Mouse (Mus musculus) limb, embryonic 11.5 days (tissue): Measurements from ENCODE around the gene Cd300ld2. TPM values are rescaled to one million over a fixed set of nuclear protein-coding genes. Genes with fewer than 3 reads are reported as not detected.
"Not testable (repeated sequence)": the region's sequence is repeated elsewhere in the genome, so short reads cannot be mapped to it uniquely, and the experiment has no call there.

ENCODE experiments used
- ATAC-seq: fragments of 200-750 bp; cut with Nextera tagmentation; 2 replicates; pipeline ENCODE4 v1.8.0; 2017; ENCODE audit warnings: low read depth; ENCODE audit not compliant: insufficient number of reproducible peaks, low FRiP score, low TSS enrichment
- DNase-seq: peaks from one replicate; pipeline ENCODE4 v3.0.0-alpha.2; 2015; ENCODE audit warnings: low spot score
- H3K27ac ChIP-seq: fragments of 300-500 bp; sonication (generic); replicated peaks from 2 replicates; pipeline ENCODE4 v1.5.1; 2014; ENCODE audit warnings: low read depth, mild to moderate bottlenecking, low read length
- H3K27me3 ChIP-seq: fragments of 300-500 bp; sonication (generic); 2 replicates; pipeline ENCODE4 v1.6.1; 2014; ENCODE audit warnings: mild to moderate bottlenecking, low read length, mixed read lengths; ENCODE audit not compliant: control insufficient read depth, insufficient read depth
- H3K36me3 ChIP-seq: fragments of 300-500 bp; sonication (generic); 2 replicates; pipeline ENCODE4 v1.6.1; 2014; ENCODE audit warnings: mild to moderate bottlenecking, low read length, moderate library complexity, mixed read lengths; ENCODE audit not compliant: control insufficient read depth, insufficient read depth
- H3K4me1 ChIP-seq: fragments of 300-500 bp; sonication (generic); 2 replicates; pipeline ENCODE4 v1.6.1; 2014; ENCODE audit warnings: low read length, mixed read lengths; ENCODE audit not compliant: control insufficient read depth, insufficient read depth
- H3K4me2 ChIP-seq: fragments of 300-500 bp; sonication (generic); 2 replicates; pipeline ENCODE4 v1.6.1; 2014; ENCODE audit warnings: low read depth, mild to moderate bottlenecking, moderate library complexity; ENCODE audit not compliant: severe bottlenecking
- H3K4me3 ChIP-seq: fragments of 300-500 bp; sonication (generic); 2 replicates; pipeline ENCODE4 v1.5.1; 2014; ENCODE audit warnings: low read depth, low read length
- H3K9ac ChIP-seq: fragments of 300-500 bp; sonication (generic); 2 replicates; pipeline ENCODE4 v1.6.1; 2014; ENCODE audit warnings: mild to moderate bottlenecking, low read length
- H3K9me3 ChIP-seq: fragments of 300-500 bp; sonication (generic); 2 replicates; pipeline ENCODE4 v1.6.1; 2016; ENCODE audit warnings: low read length; ENCODE audit not compliant: control insufficient read depth
- WGBS: fragments of 180-500 bp; shearing (Covaris S2); extraction: QIAGEN DNeasy Blood & Tissue Kit; methylation state at CpG from one replicate; pipeline ENCODE4 v1.1.7; 2014; 5-methylcytosine and 5-hydroxymethylcytosine counted together
- polyA plus RNA-seq: library from polyadenylated mRNA; unstranded; fragments of >200 nt; fragmentation: Nextera tagmentation; extraction: Ambion mirVana; gene quantifications from 2 replicates; pipeline ENCODE4 v1.2.1, GENCODE M21; 2014

Cd300ld2 gene
- not detected in 2 replicates for polyA plus RNA-seq

DNA sequence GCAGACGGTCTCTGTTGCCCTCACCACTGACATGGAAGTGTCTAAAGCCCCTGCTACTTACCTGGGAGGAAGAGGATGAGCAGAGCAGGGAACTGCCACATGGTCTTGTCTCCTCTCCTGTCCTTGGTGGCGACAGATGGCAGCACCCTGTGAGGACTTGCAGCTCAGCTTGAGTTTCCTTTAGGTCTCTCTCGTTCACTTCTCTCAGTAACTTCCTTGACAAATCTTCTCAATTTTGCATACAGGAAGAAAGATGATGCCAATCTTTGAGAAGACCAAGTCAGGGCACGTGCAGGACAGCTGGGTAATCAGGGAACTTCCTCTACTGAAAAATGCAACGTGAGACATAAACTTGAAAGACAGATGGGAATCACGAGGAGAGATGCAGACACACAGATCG, at the start of gene Cd300ld2:
Gene Cd300ld2, minus strand, starts transcription at position 101 of the 400 bp plus-strand sequence.
- H3K4me1 ChIP-seq, H3K9ac ChIP-seq, H3K4me2 ChIP-seq, H3K27me3 ChIP-seq, DNase-seq, H3K36me3 ChIP-seq, H3K4me3 ChIP-seq, H3K27ac ChIP-seq, ATAC-seq, H3K9me3 ChIP-seq: not testable (repeated sequence)
- WGBS = no CpG with 5 or more reads among the region's 7 CpGs

DNA sequence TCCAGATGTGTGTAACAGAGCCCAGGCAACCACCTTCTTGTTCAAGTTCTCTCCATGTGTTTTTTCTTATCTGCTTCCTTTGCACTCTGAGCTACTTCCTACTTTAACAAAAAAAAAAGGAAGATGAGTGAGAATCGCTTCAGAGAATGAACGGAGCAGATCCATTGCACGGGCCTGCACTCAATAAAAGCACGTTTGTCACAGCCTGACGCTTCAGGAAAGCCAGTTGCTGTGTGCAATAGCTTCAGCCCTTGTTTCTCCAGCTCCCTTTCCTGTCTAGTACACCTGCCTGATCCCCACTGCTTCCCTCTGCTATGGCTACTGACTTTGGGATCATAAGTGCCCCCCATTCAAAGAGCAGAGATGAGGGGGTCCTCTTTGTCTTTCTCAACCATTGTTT, 46.1 kb upstream of the Cd300ld2 start, which contains the start of gene Cd300e:
Gene Cd300e, minus strand, starts transcription at position 101 of the 400 bp plus-strand sequence.
- Histone ChIP-seq H3K4me1 (no peaks in the 10 kb centered on the region), H3K36me3 (no peaks in the 10 kb centered on the region), H3K4me2 (no peak within 1 kb of the TSS), H3K9ac (no peak within 1 kb of the TSS), H3K27me3 (no peaks in the 10 kb centered on the region), H3K27ac (no peak within 1 kb of the TSS), H3K9me3 (no peaks in the 10 kb centered on the region), H3K4me3 (no peak within 1 kb of the TSS)
- no peak for ATAC-seq
- 44% methylated on average over 5 of the region's 5 CpGs for WGBS
- DNase-seq = no peak

DNA sequence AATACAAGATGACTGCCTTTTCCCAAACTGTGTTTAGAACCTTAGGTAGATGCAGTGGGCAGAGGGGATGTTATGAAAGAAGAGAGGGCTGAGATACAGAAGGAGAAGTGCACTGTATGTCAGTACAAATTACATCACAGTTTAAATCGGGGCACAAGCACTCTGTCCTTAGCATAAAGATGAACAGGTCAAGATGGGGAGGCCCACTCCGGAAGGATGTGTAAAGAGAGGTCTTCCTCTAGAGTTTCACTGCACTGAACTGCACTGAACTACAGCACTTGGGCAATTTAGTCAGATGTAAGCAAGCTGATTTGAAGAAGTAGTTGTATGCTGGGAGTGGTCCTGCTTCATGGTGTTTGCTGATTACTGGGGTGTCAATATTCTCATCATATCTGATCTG, 43.8 kb upstream of the Cd300ld2 start:
- no peak overlapping the region for H3K4me2 ChIP-seq
- WGBS = 85% methylated on average over 2 of the region's 2 CpGs
- H3K9me3 ChIP-seq = no peaks in the 10 kb centered on the region
- no peak overlapping the region for H3K27ac ChIP-seq
- no peak overlapping the region for H3K4me3 ChIP-seq
- no peak for DNase-seq
- no peaks in the 10 kb centered on the region for H3K36me3 ChIP-seq
- no peaks in the 10 kb centered on the region for H3K27me3 ChIP-seq
- no peaks in the 10 kb centered on the region for H3K4me1 ChIP-seq
- ATAC-seq = no peak
- H3K9ac ChIP-seq = no peak overlapping the region

DNA sequence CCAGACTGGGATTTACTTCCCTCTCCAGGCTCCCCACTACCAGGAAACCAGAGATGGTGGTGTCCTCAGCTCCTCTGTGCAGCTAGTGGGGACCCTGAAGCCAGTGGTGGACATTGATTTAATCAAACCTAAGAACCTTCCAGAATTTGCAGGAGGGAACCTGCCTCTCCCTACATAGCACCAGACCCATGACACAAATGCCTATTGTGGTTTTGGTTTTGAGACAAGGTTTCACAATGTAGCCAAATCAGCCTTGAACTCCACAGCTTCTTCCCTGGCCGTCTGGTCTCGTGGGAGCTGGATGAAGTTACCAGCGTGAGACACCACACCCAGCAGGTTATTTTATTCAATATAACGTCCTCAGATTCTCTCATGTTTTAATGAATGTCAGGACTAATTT, 42.7 kb upstream of the Cd300ld2 start:
- H3K4me3 ChIP-seq = no peak overlapping the region
- H3K36me3 ChIP-seq = no peaks in the 10 kb centered on the region
- DNase-seq (no peak), ATAC-seq (no peak)
- no peak overlapping the region for H3K4me2 ChIP-seq
- H3K27ac ChIP-seq = no peak overlapping the region
- H3K4me1 ChIP-seq = no peaks in the 10 kb centered on the region
- no peaks in the 10 kb centered on the region for H3K9me3 ChIP-seq
- H3K9ac ChIP-seq = no peak overlapping the region
- H3K27me3 ChIP-seq = no peaks in the 10 kb centered on the region
- 84% methylated on average over 4 of the region's 4 CpGs for WGBS

DNA sequence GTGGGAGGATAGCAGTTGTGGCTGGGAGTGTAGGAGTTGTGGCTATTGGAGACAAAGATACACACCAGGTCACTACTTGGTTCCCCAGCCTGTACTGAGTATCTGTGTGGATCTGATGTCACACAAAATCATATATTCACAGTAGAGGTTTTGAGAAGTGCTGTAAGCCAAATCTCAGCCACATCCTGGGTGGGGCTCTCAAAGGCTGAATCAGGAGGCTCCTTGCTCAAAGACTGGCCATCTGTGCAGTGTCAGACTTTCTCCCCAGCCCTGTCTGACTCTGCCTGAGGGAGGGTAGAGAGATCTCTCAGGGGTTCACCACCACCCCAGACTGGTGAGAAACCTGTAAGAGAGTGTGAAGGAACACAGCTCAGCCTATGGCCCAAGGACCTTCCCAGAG, 38.5 kb upstream of the Cd300ld2 start:
- DNase-seq (no peak), ATAC-seq (no peak)
- no peaks in the 10 kb centered on the region for H3K27me3 ChIP-seq
- H3K9me3 ChIP-seq = no peaks in the 10 kb centered on the region
- H3K36me3 ChIP-seq = no peaks in the 10 kb centered on the region
- H3K4me3 ChIP-seq = no peak overlapping the region
- H3K4me1 ChIP-seq = no peaks in the 10 kb centered on the region
- H3K4me2 ChIP-seq = no peak overlapping the region
- H3K27ac ChIP-seq = no peak overlapping the region
- H3K9ac ChIP-seq = no peak overlapping the region

DNA sequence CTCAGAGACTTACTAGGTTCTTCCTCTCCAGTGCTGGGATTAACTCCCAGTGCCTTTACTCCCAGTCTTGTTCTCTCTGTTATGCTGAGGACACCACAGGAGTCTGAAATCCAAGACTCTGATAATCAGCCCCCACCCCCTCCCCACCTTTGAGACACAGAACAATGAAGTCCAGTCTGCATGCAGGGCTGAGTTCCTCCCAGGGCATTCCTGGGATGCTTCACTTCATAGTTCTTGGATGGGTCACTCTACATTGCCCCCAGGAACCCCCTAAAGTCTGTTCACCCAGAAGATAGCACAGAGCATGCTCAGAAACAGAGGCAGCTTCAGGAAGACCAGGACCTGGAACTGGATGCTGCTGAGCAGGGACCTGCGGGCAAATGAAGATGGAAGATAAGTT, 37.0 kb upstream of the Cd300ld2 start:
- Histone ChIP-seq H3K27ac (no peak overlapping the region), H3K4me2 (no peak overlapping the region), H3K9me3 (no peaks in the 10 kb centered on the region), H3K36me3 (no peaks in the 10 kb centered on the region), H3K9ac (no peak overlapping the region), H3K4me3 (no peak overlapping the region), H3K4me1 (no peaks in the 10 kb centered on the region), H3K27me3 (no peaks in the 10 kb centered on the region)
- 93% methylated on average over 1 of the region's 1 CpGs for WGBS
- no peak for DNase-seq
- ATAC-seq = no peak

DNA sequence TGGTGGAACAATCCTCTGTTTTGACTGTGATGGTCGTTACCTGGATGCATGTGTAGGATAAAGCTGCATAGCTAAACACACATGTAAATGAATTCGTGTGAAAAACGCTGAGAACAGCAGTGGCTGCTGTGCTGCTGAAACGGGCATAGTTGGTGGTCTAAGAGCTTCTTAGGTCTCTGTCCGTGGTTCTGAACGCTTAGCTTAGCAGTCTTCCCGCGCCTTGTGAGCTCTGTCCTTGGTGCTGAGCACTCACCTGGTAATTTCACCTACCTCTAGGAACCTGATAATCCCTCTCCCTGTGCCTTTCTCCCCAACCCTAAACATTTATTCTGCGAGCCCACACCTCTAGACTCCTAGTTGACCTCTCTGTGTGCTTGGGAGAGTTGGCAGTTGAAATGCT, 36.2 kb upstream of the Cd300ld2 start:
- Histone ChIP-seq H3K9me3 (no peaks in the 10 kb centered on the region), H3K4me1 (no peaks in the 10 kb centered on the region), H3K27ac (no peak overlapping the region), H3K36me3 (no peaks in the 10 kb centered on the region), H3K27me3 (no peaks in the 10 kb centered on the region), H3K9ac (no peak overlapping the region), H3K4me2 (no peak overlapping the region), H3K4me3 (no peak overlapping the region)
- 2% methylated on average over 9 of the region's 9 CpGs for WGBS
- DNase-seq (peak; percentile 85), ATAC-seq (no peak)

DNA sequence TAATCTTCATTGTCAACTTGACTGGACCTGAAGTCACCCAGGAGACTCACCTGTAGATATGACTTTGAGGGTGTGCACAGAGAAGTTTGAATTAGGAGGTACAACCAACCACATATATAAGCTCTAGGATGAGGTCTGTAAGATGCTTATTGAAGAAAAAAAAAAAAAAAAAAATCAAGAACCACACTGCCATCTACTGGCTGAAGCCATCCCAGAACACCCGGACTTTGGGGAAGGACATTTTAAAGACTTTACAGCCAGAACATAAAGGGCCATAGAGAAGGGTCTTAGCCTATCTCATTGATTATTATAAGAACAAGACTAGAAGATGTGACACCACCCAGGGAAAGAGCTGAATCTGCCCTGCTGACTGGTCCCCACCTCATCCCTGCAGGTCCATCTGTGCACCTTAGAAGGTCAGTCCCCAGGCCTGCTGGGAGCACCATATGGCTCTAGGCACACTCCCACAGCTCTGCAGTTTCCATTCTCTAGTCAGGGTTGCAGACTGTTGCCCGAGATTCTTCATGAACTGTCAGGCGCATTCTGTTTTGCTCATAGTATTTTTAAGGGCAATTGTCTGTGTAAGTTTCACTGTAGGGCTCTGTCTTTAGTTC, 33.4 kb upstream of the Cd300ld2 start:
- Histone ChIP-seq H3K9ac (no peak overlapping the region), H3K27ac (no peak overlapping the region), H3K4me3 (no peak overlapping the region), H3K36me3 (no peaks in the 10 kb centered on the region), H3K27me3 (no peaks in the 10 kb centered on the region), H3K4me2 (no peak overlapping the region), H3K9me3 (no peaks in the 10 kb centered on the region), H3K4me1 (no peaks in the 10 kb centered on the region)
- no peak for ATAC-seq
- 33% methylated on average over 3 of the region's 3 CpGs for WGBS
- DNase-seq = no peak

DNA sequence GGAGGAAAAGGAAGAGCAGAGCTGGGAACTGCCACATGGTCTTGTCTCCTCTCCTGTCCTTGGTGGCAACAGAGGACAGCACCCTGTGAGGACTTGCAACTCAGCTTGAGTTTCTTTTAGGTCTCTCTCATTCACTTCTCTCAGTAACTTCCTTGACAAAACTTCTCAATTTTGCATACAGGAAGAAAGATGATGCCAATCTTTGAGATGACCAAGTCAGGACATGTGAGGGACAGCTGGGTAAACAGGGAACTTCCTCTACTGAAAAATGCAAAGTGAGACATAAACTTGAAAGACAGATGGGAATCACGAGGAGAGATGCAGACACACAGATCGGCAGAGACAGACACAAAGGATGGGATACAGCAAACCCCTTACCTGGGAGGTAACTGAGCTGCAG, 32.3 kb upstream of the Cd300ld2 start, which contains the start of gene Cd300ld3:
Gene Cd300ld3, minus strand, starts transcription at position 151 of the 400 bp plus-strand sequence.
- H3K27ac ChIP-seq = no peak within 1 kb of the TSS
- no peaks in the 10 kb centered on the region for H3K36me3 ChIP-seq
- no peaks in the 10 kb centered on the region for H3K4me1 ChIP-seq
- H3K4me2 ChIP-seq = no peak within 1 kb of the TSS
- H3K4me3 ChIP-seq = no peak within 1 kb of the TSS
- no peak for DNase-seq
- H3K27me3 ChIP-seq = no peaks in the 10 kb centered on the region
- no peaks in the 10 kb centered on the region for H3K9me3 ChIP-seq
- no peak within 1 kb of the TSS for H3K9ac ChIP-seq
- WGBS = 78% methylated on average over 2 of the region's 2 CpGs
- ATAC-seq = no peak
